ENCODE assay signal across 9 mouse cellular contexts in genomic region chr11:94328644-94329025, GRCm38 (mm10). TPM values are rescaled to one million over a fixed set of nuclear protein-coding genes. Genes with fewer than 3 reads are reported as not detected.
DNase-seq lines count a peak whose midpoint lies in the region; ATAC-seq and TF ChIP-seq lines count a peak whose summit lies in the region.
"Had no signal": no experiment of that assay in that cellular context is flagged by ENCODE, and none has a peak within 500 bp of the region (broad histone marks: within the 10 kb centered on the region; RNA-seq: fewer than 3 reads in every experiment).

No protein-coding gene starts in this region.

- TF ChIP-seq POLR2A in kidney, adult 2 months (IDR thresholded peaks at IDR 0.05; ENCODE audit: low read depth, low read length) = no peak
- no peak for TF ChIP-seq POLR2A in limb, embryonic 14.5 days (IDR thresholded peaks at IDR 0.05; ENCODE audit: borderline replicate concordance, extremely low read depth, insufficient read depth, insufficient read length)

- TF ChIP-seq CTCF in kidney, adult 2 months (conservative IDR thresholded peaks at IDR 0.05; ENCODE audit: insufficient read depth, insufficient read length, low read depth, low read length) = no peak
- no peak for TF ChIP-seq CTCF in E14TG2a.4 (conservative IDR thresholded peaks at IDR 0.05; ENCODE audit: low read length)

- ATAC-seq in forebrain, embryonic 12.5 days (ENCODE audit: low FRiP score) = peak; percentile 1; the same call in 1 of the 2 replicates
- no peak for ATAC-seq in limb, embryonic 14.5 days (ENCODE audit: low FRiP score, low read depth)
- no peak for ATAC-seq in CD4-positive, CD25-positive, alpha-beta regulatory T cell, adult 4 months

- H3K9me3 ChIP-seq in E14TG2a.4 (ENCODE audit: low read length) = no peaks in the 10 kb centered on the region
- no peaks in the 10 kb centered on the region for H3K9me3 ChIP-seq in forebrain, embryonic 12.5 days
- no peaks in the 10 kb centered on the region for H3K9me3 ChIP-seq in limb, embryonic 14.5 days (ENCODE audit: control insufficient read depth, low read length)

- H3K4me2 ChIP-seq in forebrain, embryonic 12.5 days = peak overlapping the region; percentile 68
- peak overlapping the region; percentile 68 for H3K4me2 ChIP-seq in limb, embryonic 14.5 days (replicated peaks; ENCODE audit: low read depth, low read length, severe bottlenecking)

- H3K27ac ChIP-seq in kidney, adult 2 months (ENCODE audit: insufficient read depth, low read depth, low read length) = peak overlapping the region; percentile 63; the same call in 1 of the 2 replicates
- H3K27ac ChIP-seq in forebrain, embryonic 12.5 days = peak overlapping the region; percentile 99
- peak overlapping the region; percentile 98 for H3K27ac ChIP-seq in limb, embryonic 14.5 days (replicated peaks; ENCODE audit: low read depth, low read length)

- H3K27me3 ChIP-seq in kidney, adult 2 months (replicated peaks; ENCODE audit: control insufficient read depth, insufficient read depth, low read length) = no peaks in the 10 kb centered on the region
- H3K27me3 ChIP-seq in E14TG2a.4 (ENCODE audit: insufficient read depth, low read length) = no peaks in the 10 kb centered on the region
- no peaks in the 10 kb centered on the region for H3K27me3 ChIP-seq in forebrain, embryonic 12.5 days
- H3K27me3 ChIP-seq in limb, embryonic 14.5 days (ENCODE audit: control insufficient read depth, insufficient read depth, low read length) = no peaks in the 10 kb centered on the region

- no peak for DNase-seq in kidney, adult 2 months
- no peak for DNase-seq in kidney, postnatal 10 days
- no peak for DNase-seq in limb, embryonic 14.5 days (ENCODE audit: low spot score)
- DNase-seq in adrenal gland, postnatal 36 days = no peak
- no peak for DNase-seq in frontal cortex, postnatal 14 days (ENCODE audit: low spot score in 2 of 2)

- H3K4me3 ChIP-seq in kidney, adult 2 months (ENCODE audit: insufficient read depth, low read depth, low read length) = peak overlapping the region; percentile 69
- H3K4me3 ChIP-seq in E14TG2a.4 (replicated peaks; ENCODE audit: low read length) = peak overlapping the region; percentile 88
- peak overlapping the region; percentile 66 for H3K4me3 ChIP-seq in forebrain, embryonic 12.5 days (replicated peaks)
- peak overlapping the region; percentile 73 for H3K4me3 ChIP-seq in limb, embryonic 14.5 days (replicated peaks; ENCODE audit: low read length)

- 4% methylated on average over 10 of the region's 10 CpGs for WGBS in kidney, adult 2 months
- WGBS in forebrain, embryonic 12.5 days = 2% methylated on average over 10 of the region's 10 CpGs
- 1% methylated on average over 10 of the region's 10 CpGs for WGBS in limb, embryonic 14.5 days

- peaks cover 16% of the 10 kb centered on the region for H3K4me1 ChIP-seq in kidney, adult 2 months (ENCODE audit: control insufficient read depth, insufficient read depth, low read length)
- peaks cover 32% of the 10 kb centered on the region for H3K4me1 ChIP-seq in E14TG2a.4 (replicated peaks; ENCODE audit: low read depth, low read length)
- H3K4me1 ChIP-seq in forebrain, embryonic 12.5 days = peaks cover 40% of the 10 kb centered on the region
- peaks cover 13% of the 10 kb centered on the region for H3K4me1 ChIP-seq in limb, embryonic 14.5 days (ENCODE audit: control insufficient read depth, insufficient read depth, low read length)

- no peaks in the 10 kb centered on the region for H3K36me3 ChIP-seq in kidney, adult 2 months (ENCODE audit: control insufficient read depth, insufficient read depth, low read length)
- peaks cover 5% of the 10 kb centered on the region for H3K36me3 ChIP-seq in E14TG2a.4 (ENCODE audit: insufficient read depth, low read length)
- H3K36me3 ChIP-seq in forebrain, embryonic 12.5 days (replicated peaks) = no peaks in the 10 kb centered on the region
- no peaks in the 10 kb centered on the region for H3K36me3 ChIP-seq in limb, embryonic 14.5 days (ENCODE audit: control insufficient read depth, insufficient read depth, low read length)

- H3K9ac ChIP-seq in forebrain, embryonic 12.5 days = peak overlapping the region; percentile 86
- peak overlapping the region; percentile 94 for H3K9ac ChIP-seq in limb, embryonic 14.5 days (ENCODE audit: low read depth, low read length, severe bottlenecking)

RNA-seq across cellular contexts. Expression of gene Ankrd40, which starts 0.8 kb away (rescaled TPM):
- 124 and 139 TPM in 2 replicates for polyA plus RNA-seq in kidney, adult 2 months (2012; rRNA removed)
- 12.6 and 20.9 TPM in 2 replicates for polyA plus RNA-seq in forebrain, embryonic 12.5 days (2016; fragmentation: Nextera tagmentation; extraction: Ambion mirVana)
- polyA plus RNA-seq in limb, embryonic 14.5 days (2012; rRNA removed) = 72.7 and 74.4 TPM in 2 replicates
- polyA plus RNA-seq in limb, embryonic 14.5 days (2014; fragmentation: Nextera tagmentation; extraction: Ambion mirVana) = 30.3 and 30.9 TPM in 2 replicates
- total RNA-seq in adrenal gland, postnatal 36 days (2021) = 100 to 1,000 TPM; 132 to 151 TPM
- polyA plus RNA-seq in CD4-positive, CD25-positive, alpha-beta regulatory T cell, adult 4 months (2017; shearing (Covaris generic)) = 10 to 100 TPM; 14.1 to 14.8 TPM

RNA-seq across cellular contexts. Expression of gene Luc7l3, which starts 6.8 kb away (rescaled TPM):
- polyA plus RNA-seq in kidney, adult 2 months (2012; rRNA removed) = 6.6 and 8.5 TPM in 2 replicates
- polyA plus RNA-seq in forebrain, embryonic 12.5 days (2016; fragmentation: Nextera tagmentation; extraction: Ambion mirVana) = 174 and 179 TPM in 2 replicates
- polyA plus RNA-seq in limb, embryonic 14.5 days (2012; rRNA removed) = 94.1 and 138 TPM in 2 replicates
- 96.9 and 104 TPM in 2 replicates for polyA plus RNA-seq in limb, embryonic 14.5 days (2014; fragmentation: Nextera tagmentation; extraction: Ambion mirVana)
- total RNA-seq in adrenal gland, postnatal 36 days (2021) = 10 to 100 TPM; 59.5 to 69.8 TPM
- 100 to 1,000 TPM; 153 to 164 TPM for polyA plus RNA-seq in CD4-positive, CD25-positive, alpha-beta regulatory T cell, adult 4 months (2017; shearing (Covaris generic))

RNA-seq across cellular contexts. Expression of gene Gm21885, which starts 47.0 kb away (rescaled TPM):
- polyA plus RNA-seq in kidney, adult 2 months (2012; rRNA removed) = not detected in 2 replicates
- 0.27 TPM in 1 of 2 replicates, not detected in the other for polyA plus RNA-seq in forebrain, embryonic 12.5 days (2016; fragmentation: Nextera tagmentation; extraction: Ambion mirVana)
- polyA plus RNA-seq in limb, embryonic 14.5 days (2012; rRNA removed) = not detected in 2 replicates
- 0.44 and 0.84 TPM in 2 replicates for polyA plus RNA-seq in limb, embryonic 14.5 days (2014; fragmentation: Nextera tagmentation; extraction: Ambion mirVana)
- total RNA-seq in adrenal gland, postnatal 36 days (2021) = not detected
- 1 to 10 TPM in 1 of 2 experiments, not detected in 1; 1.3 TPM for polyA plus RNA-seq in CD4-positive, CD25-positive, alpha-beta regulatory T cell, adult 4 months (2017; shearing (Covaris generic))
- total RNA-seq: left cerebral cortex, postnatal 36 days had no signal

Comparison
In these comparisons a context has a peak if more than half of its experiments do, and no peak if none do; other contexts are left out.
1. RNA of gene Luc7l3, which starts 6.8 kb away (polyA plus RNA-seq): 174 to 179 TPM in forebrain, embryonic 12.5 days, 153 to 164 TPM in CD4-positive, CD25-positive, alpha-beta regulatory T cell, adult 4 months and 94.1 to 138 TPM in limb, embryonic 14.5 days; 6.6 to 8.5 TPM in kidney, adult 2 months; every median in the first group is over 10 times any median in the second.
2. Peak in every context shown above with its lines, with median percentiles within 50 percentile points of each other: H3K27ac ChIP-seq and H3K4me3 ChIP-seq.